Mouse (Mus musculus) thymus, adult 2 months (tissue): ENCODE results near the gene Tada2b. TPM values are rescaled to one million over a fixed set of nuclear protein-coding genes. Genes with fewer than 3 reads are reported as not detected.

ENCODE experiments used
- DNase-seq: peaks from one replicate; pipeline ENCODE4 v3.0.0; 2021
- H3K27ac ChIP-seq: fragments of 200-500 bp; 2 replicates; pipeline ENCODE4 v1.5.1; 2012; ENCODE audit warnings: low read length, control low read depth; ENCODE audit not compliant: control insufficient read depth, insufficient read depth
- H3K27me3 ChIP-seq: fragments of 200-500 bp; 2 replicates; pipeline ENCODE4 v1.6.1; 2012; ENCODE audit warnings: mild to moderate bottlenecking, low read length, moderate library complexity, mixed read lengths; ENCODE audit not compliant: control insufficient read depth, insufficient read depth
- H3K36me3 ChIP-seq: fragments of 200-500 bp; 2 replicates; pipeline ENCODE4 v1.6.1; 2012; ENCODE audit warnings: mild to moderate bottlenecking, low read length, moderate library complexity; ENCODE audit not compliant: control insufficient read depth, insufficient read depth
- H3K4me1 ChIP-seq: fragments of 200-500 bp; replicated peaks from 2 replicates; pipeline ENCODE4 v1.6.1; 2012; ENCODE audit warnings: low read length; ENCODE audit not compliant: control insufficient read depth, insufficient read depth
- H3K4me3 ChIP-seq: fragments of 200-500 bp; 2 replicates; pipeline ENCODE4 v1.5.1; 2012; ENCODE audit warnings: mild to moderate bottlenecking, low read length, control low read depth, moderate library complexity; ENCODE audit not compliant: control insufficient read depth, insufficient read depth
- CTCF ChIP-seq: fragments of 200-500 bp; IDR thresholded peaks from 2 replicates; pipeline ENCODE4 v1.5.1; 2012; ENCODE audit warnings: mild to moderate bottlenecking, control low read depth, low read length, moderate library complexity, borderline replicate concordance; ENCODE audit not compliant: control insufficient read depth, poor library complexity, insufficient read depth; ENCODE audit errors: extremely low read depth
- POLR2A ChIP-seq: fragments of 200-500 bp; IDR thresholded peaks from 2 replicates; pipeline ENCODE4 v1.6.1; 2012; ENCODE audit warnings: mild to moderate bottlenecking, low read length, control low read depth, moderate library complexity; ENCODE audit not compliant: control insufficient read depth, poor library complexity, insufficient read depth; ENCODE audit errors: extremely low read depth
- WGBS: fragments of 180-500 bp; shearing (Covaris S2); methylation state at CpG from one replicate; pipeline ENCODE4 v1.1.7; 2018; 5-methylcytosine and 5-hydroxymethylcytosine counted together
- polyA plus RNA-seq: library from polyadenylated mRNA; depleted of rRNA; stranded (reverse); fragments of >200 nt; gene quantifications from 2 replicates; pipeline ENCODE4 v1.2.3, GENCODE M21; 2012

Tada2b gene
- polyA plus RNA-seq, 1 experiment, result 15.8 TPM

DNA sequence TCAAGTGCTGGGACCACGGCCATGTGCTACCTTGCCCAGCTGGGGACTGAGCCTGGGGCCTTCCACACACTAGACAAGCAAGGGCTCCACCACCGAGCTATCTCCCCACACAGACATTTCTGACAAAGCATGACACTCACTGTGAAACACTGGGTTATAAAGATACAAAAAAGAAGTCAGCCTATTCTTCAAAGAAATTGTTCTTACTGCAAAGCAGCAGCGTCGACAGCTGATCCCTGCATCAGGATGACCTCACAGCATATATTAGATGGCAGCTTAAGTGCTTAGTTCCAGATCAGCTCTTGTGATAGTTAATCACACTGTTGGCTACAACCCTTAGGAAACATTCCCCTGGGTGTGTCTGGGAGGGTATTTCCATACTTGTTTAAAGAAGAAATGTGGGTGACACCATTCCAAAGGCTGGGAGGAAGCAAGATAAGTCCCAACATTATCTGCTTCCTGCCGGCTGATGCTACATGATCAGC, 39.2 kb upstream of the Tada2b start:
- H3K27me3 ChIP-seq, result no peaks in the 10 kb centered on the region
- TF ChIP-seq CTCF (no peak), POLR2A (no peak)
- no peak overlapping the region for H3K4me3 ChIP-seq
- H3K27ac ChIP-seq, result no peak overlapping the region
- peaks cover 10% of the 10 kb centered on the region; the same call in 1 of the 2 replicates for H3K36me3 ChIP-seq
- DNase-seq, result no peak
- 92% methylated on average over 5 of the region's 5 CpGs for WGBS
- peaks cover 16% of the 10 kb centered on the region for H3K4me1 ChIP-seq

DNA sequence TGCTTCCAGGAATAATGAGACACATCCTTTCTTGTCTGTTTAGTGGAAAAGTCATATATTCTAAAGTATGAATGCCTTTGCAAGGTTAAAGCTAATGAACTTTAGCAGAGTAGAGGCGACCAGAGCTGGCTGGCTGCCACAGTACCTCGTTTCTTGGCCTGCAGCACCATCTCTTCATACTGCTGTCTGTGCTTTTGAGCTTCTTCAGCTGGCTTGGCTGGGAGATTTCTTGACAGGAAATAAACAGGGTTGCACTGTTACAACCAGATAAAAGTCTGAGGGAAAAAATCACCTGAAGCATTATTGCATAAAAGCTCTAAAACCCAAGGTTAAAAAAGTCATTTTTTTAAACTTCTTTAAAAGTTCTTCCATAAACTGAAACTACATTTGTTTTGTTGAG, 38.7 kb upstream of the Tada2b start:
- H3K4me3 ChIP-seq, result no peak overlapping the region
- H3K36me3 ChIP-seq, result peaks cover 13% of the 10 kb centered on the region; the same call in 1 of the 2 replicates
- no peaks in the 10 kb centered on the region for H3K27me3 ChIP-seq
- 71% methylated on average over 2 of the region's 2 CpGs for WGBS
- DNase-seq, result no peak
- TF ChIP-seq POLR2A (no peak), CTCF (no peak)
- H3K27ac ChIP-seq, result no peak overlapping the region
- H3K4me1 ChIP-seq, result peaks cover 16% of the 10 kb centered on the region

DNA sequence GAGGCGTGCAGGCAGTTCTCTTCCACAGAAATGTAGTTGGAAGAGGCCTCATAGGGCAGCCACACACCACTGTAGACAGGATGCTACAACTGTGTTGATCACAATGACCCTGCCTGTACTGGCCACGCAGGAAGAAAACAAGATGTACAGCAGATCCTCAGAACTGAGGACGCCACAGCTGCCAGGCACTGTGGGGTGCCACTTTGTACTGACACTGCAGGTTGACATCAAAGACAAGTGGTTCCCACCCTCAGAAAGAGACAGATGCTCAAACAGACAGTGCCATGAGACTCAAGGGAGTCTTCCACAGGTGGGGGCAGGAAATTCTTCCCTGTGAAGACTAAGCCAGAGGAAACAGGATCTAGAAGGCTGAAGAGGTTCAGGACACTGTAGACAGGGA, 35.7 kb upstream of the Tada2b start:
- TF ChIP-seq POLR2A, result no peak
- no peak for TF ChIP-seq CTCF
- peaks cover 17% of the 10 kb centered on the region; the same call in 1 of the 2 replicates for H3K36me3 ChIP-seq
- peak; percentile 25 for DNase-seq
- H3K4me3 ChIP-seq, result no peak overlapping the region
- H3K27ac ChIP-seq, result no peak overlapping the region
- H3K27me3 ChIP-seq, result no peaks in the 10 kb centered on the region
- 29% methylated on average over 3 of the region's 3 CpGs for WGBS
- peaks cover 16% of the 10 kb centered on the region for H3K4me1 ChIP-seq

DNA sequence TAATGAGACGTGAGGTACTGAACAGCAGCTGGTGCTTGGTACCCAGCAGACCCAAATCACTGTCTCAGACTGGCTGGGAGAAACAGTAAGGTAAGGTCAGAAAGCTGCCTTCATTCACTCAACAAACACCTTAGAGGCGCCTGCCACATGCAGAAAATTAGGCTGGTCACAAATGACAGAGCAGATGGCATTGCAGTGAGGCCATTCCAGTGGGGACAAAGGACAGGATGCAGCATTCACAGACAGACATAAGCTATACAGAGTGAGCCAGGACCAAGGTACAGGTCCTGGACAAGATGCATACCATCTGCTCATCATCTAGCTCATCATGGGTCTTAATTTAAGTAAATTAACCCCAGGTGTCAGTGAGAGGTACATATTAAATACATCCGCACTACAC, 33.5 kb upstream of the Tada2b start:
- TF ChIP-seq CTCF (no peak), POLR2A (no peak)
- Histone ChIP-seq H3K4me1 (peaks cover 14% of the 10 kb centered on the region), H3K36me3 (peaks cover 32% of the 10 kb centered on the region), H3K27me3 (no peaks in the 10 kb centered on the region), H3K27ac (no peak overlapping the region), H3K4me3 (no peak overlapping the region)
- WGBS, result 97% methylated on average over 3 of the region's 3 CpGs
- DNase-seq, result no peak

DNA sequence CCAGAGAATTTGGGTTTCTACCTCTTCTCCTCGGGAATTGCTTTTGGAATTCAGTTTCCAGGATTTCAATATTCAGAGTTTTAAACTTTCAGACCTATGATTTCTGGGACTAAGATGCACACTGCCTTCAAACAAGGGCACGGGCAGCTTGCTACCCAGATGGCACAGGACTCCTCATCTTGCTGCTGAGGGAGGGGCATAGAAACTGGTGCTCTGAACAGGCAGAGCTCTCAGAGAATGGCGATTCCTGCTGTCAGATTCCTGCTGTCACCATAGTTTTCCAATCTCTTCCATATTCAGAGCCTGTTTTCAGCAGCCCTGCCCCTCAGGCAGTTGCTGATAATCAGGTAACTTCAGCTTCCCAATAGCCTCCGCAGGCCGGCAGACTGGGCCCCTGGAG, 31.5 kb upstream of the Tada2b start:
- no peaks in the 10 kb centered on the region for H3K27me3 ChIP-seq
- H3K4me3 ChIP-seq, result no peak overlapping the region
- H3K4me1 ChIP-seq, result peaks cover 14% of the 10 kb centered on the region
- TF ChIP-seq POLR2A (no peak), CTCF (no peak)
- H3K36me3 ChIP-seq, result peaks cover 41% of the 10 kb centered on the region
- no peak overlapping the region for H3K27ac ChIP-seq
- DNase-seq, result no peak
- WGBS, result 96% methylated on average over 5 of the region's 5 CpGs

DNA sequence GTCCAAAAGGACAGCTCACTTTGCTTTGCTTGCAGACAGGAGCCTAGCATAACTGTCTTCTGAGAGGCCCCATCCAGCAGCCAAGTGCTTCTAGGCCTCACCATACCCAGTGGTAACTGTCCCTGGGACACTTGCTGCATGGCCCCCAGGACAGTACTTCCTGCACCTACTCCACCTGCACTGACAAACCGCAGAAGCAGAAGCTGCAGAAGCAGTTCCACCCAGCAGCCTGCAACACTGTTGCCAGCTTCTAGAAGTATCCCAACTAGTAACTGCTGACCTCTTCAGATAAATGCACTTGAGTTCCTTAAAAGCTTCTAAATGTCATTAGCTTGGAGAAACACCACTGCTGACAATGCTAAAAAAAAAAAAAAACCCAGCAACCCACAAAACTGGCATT, 31.0 kb upstream of the Tada2b start:
- Histone ChIP-seq H3K27me3 (no peaks in the 10 kb centered on the region), H3K27ac (no peak overlapping the region), H3K4me1 (peaks cover 12% of the 10 kb centered on the region), H3K4me3 (no peak overlapping the region), H3K36me3 (peaks cover 45% of the 10 kb centered on the region)
- 69% methylated on average over 1 of the region's 1 CpGs for WGBS
- DNase-seq, result no peak
- TF ChIP-seq POLR2A (no peak), CTCF (no peak)

DNA sequence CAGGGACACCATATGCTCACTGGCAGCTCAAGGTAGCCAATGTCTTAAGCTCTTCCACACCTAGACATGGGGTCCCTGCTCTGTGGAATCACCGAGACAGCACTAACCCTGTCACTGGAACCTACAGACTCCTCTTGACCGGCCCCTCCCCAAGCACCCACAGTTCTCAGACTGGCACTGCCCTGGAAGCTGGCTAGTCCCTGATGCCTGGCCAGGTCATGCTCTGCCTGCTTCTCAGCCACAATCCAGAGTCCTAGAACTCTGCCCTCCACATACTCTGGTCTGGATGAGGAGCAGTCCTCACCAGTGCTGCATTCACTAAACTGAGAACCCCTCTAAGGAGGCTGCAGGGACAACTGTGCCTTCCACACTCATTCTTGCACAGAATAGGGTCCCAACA, 26.9 kb upstream of the Tada2b start:
- no peaks in the 10 kb centered on the region for H3K4me1 ChIP-seq
- H3K36me3 ChIP-seq, result peaks cover 47% of the 10 kb centered on the region
- no peak overlapping the region for H3K4me3 ChIP-seq
- H3K27ac ChIP-seq, result no peak overlapping the region
- TF ChIP-seq CTCF (no peak), POLR2A (no peak)
- no peak for DNase-seq
- WGBS, result 97% methylated on average over 2 of the region's 2 CpGs
- no peaks in the 10 kb centered on the region for H3K27me3 ChIP-seq

DNA sequence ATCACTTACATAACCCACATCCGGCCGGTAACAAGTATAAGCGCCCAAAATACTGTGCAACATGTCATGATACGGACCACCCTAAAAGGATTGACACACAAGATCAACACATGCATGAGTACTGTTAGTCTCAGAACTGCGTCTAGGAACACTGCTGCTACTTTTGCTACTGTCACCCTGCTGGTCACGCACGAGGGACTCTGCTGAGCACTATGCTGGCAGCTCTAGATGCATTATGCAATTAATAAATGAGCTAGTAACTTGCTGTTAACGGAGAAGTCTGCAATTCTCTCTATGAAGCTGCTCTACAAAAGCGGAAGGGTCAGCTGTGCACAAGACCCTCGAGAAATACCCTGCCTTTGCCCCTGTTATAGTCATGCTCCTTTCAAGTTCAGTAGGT, 24.3 kb upstream of the Tada2b start:
- Histone ChIP-seq H3K4me3 (no peak overlapping the region), H3K27ac (no peak overlapping the region), H3K27me3 (no peaks in the 10 kb centered on the region), H3K36me3 (peaks cover 48% of the 10 kb centered on the region), H3K4me1 (no peaks in the 10 kb centered on the region)
- TF ChIP-seq POLR2A, result no peak
- no peak for TF ChIP-seq CTCF
- no peak for DNase-seq
- WGBS, result 95% methylated on average over 10 of the region's 10 CpGs
